Mouse (Mus musculus) heart, embryonic 12.5 days (tissue): Measurements from ENCODE around the gene Gm20388. TPM values are rescaled to one million over a fixed set of nuclear protein-coding genes. Genes with fewer than 3 reads are reported as not detected.

Source experiments
- ATAC-seq: fragments of 200-750 bp; cut with Nextera tagmentation; 2 replicates; pipeline ENCODE4 v1.8.0; 2017; ENCODE audit warnings: moderate TSS enrichment, moderate library complexity; ENCODE audit not compliant: insufficient number of reproducible peaks, low FRiP score
- H3K27ac ChIP-seq: fragments of 300-500 bp; sonication (generic); 2 replicates; pipeline ENCODE4 v1.5.1; 2016; ENCODE audit warnings: mild to moderate bottlenecking, moderate library complexity; ENCODE audit not compliant: poor library complexity, severe bottlenecking
- H3K27me3 ChIP-seq: fragments of 300-500 bp; sonication (generic); replicated peaks from 2 replicates; pipeline ENCODE4 v1.6.1; 2016; ENCODE audit warnings: mild to moderate bottlenecking, moderate library complexity
- H3K36me3 ChIP-seq: fragments of 300-500 bp; sonication (generic); 2 replicates; pipeline ENCODE4 v1.6.1; 2016; ENCODE audit warnings: mild to moderate bottlenecking, moderate library complexity
- H3K4me1 ChIP-seq: fragments of 300-500 bp; sonication (generic); replicated peaks from 2 replicates; pipeline ENCODE4 v1.6.1; 2016; ENCODE audit warnings: mild to moderate bottlenecking
- H3K4me2 ChIP-seq: fragments of 300-500 bp; sonication (generic); 2 replicates; pipeline ENCODE4 v1.6.1; 2016; ENCODE audit warnings: mild to moderate bottlenecking, moderate library complexity
- H3K4me3 ChIP-seq: fragments of 300-500 bp; sonication (generic); 2 replicates; pipeline ENCODE4 v1.5.1; 2016; ENCODE audit warnings: mild to moderate bottlenecking
- H3K9ac ChIP-seq: fragments of 300-500 bp; sonication (generic); 2 replicates; pipeline ENCODE4 v1.6.1; 2016; ENCODE audit warnings: mild to moderate bottlenecking, moderate library complexity
- H3K9me3 ChIP-seq: fragments of 300-500 bp; sonication (generic); replicated peaks from 2 replicates; pipeline ENCODE4 v1.6.1; 2016; ENCODE audit warnings: mild to moderate bottlenecking, moderate library complexity
- WGBS: fragments of 180-500 bp; shearing (Covaris S2); methylation state at CpG from one replicate; pipeline ENCODE4 v1.1.7; 2016; 5-methylcytosine and 5-hydroxymethylcytosine counted together
- polyA plus RNA-seq: library from polyadenylated mRNA; unstranded; fragments of >200 nt; fragmentation: Nextera tagmentation; extraction: Ambion mirVana; gene quantifications from 2 replicates; pipeline ENCODE4 v1.2.1, GENCODE M21; 2016

Gene Gm20388
- polyA plus RNA-seq, 1 experiment from 2014 or later: not detected

DNA sequence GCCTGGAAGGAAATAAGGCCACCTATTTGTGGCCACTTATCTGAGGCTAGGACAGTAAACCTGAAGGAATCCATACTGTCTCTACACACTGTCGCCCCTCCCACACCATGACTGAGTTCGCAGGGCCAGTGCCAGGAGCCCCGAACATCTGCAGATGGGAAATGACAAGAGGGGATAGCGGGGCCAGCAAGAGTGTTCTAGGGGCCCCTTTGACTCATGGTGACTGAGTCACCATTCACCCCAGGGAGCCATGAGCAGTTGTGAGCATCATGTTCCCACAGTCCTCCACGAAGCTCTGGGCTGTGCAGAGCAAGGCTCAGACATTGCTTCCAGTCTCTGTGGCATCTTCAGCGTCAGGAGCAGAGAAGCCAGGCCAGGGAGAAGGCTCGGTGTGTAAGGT is 2268.7 kb downstream of the Gm20388 start:
- peaks cover 25% of the 10 kb centered on the region for H3K4me1 ChIP-seq
- no peak overlapping the region for H3K4me2 ChIP-seq
- 71% methylated on average over 7 of the region's 7 CpGs for WGBS
- no peak overlapping the region for H3K27ac ChIP-seq
- no peaks in the 10 kb centered on the region for H3K9me3 ChIP-seq
- H3K36me3 ChIP-seq: no peaks in the 10 kb centered on the region
- H3K9ac ChIP-seq: no peak overlapping the region
- H3K4me3 ChIP-seq: no peak overlapping the region
- ATAC-seq: no peak
- H3K27me3 ChIP-seq: peaks cover 30% of the 10 kb centered on the region; the same call in 1 of the 2 replicates

DNA sequence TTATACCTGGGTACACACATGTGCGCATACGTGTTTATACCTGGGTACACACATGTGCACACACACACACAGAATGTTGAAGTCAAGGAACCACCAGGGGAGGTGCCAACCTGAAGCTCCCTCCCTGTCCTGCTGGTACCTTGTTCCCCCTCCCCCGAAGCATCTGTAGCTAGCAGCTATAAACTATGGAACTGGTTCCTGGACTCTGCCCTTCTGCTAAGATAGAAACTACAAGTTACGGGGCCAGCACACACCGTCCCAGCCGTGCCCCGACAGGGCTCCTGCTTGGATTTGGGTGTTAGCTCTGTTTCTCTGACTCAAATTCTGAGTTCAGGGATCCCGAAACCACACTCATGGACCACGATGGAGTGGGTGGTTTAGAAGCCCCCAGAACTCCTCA is 2269.5 kb downstream of the Gm20388 start:
- Histone ChIP-seq H3K4me1 (peaks cover 25% of the 10 kb centered on the region), H3K9me3 (no peaks in the 10 kb centered on the region), H3K9ac (no peak overlapping the region), H3K4me2 (no peak overlapping the region), H3K36me3 (no peaks in the 10 kb centered on the region), H3K27me3 (peaks cover 30% of the 10 kb centered on the region; the same call in 1 of the 2 replicates), H3K27ac (no peak overlapping the region), H3K4me3 (no peak overlapping the region)
- ATAC-seq: no peak
- 91% methylated on average over 9 of the region's 9 CpGs for WGBS

DNA sequence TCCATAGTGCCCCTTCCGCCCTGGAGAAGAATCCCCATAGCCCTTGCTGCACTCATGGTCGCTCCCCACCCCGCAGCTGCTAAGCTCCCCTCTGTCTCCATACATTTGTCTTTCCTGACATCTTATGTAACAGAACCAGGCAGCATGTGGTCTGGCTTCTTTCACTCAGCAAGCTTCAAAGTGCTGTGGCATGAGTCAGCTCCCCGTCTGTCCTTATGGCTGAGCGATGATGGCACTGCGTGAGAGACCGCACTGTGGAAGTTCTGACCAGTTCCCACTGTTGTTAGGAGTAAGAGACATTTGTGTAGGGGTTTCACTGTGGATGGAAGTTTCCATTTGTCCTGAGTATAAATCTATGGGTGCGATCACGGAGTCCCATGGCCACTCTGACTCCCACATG is 2270.8 kb downstream of the Gm20388 start:
- Histone ChIP-seq H3K4me2 (peak overlapping the region; percentile 15), H3K27ac (peak overlapping the region; percentile 25; the same call in 1 of the 2 replicates), H3K4me3 (no peak overlapping the region), H3K36me3 (no peaks in the 10 kb centered on the region), H3K9me3 (no peaks in the 10 kb centered on the region), H3K4me1 (peaks cover 25% of the 10 kb centered on the region), H3K27me3 (peaks cover 22% of the 10 kb centered on the region; the same call in 1 of the 2 replicates), H3K9ac (no peak overlapping the region)
- ATAC-seq: peak; percentile 36; the same call in 1 of the 2 replicates
- WGBS: 23% methylated on average over 9 of the region's 9 CpGs

DNA sequence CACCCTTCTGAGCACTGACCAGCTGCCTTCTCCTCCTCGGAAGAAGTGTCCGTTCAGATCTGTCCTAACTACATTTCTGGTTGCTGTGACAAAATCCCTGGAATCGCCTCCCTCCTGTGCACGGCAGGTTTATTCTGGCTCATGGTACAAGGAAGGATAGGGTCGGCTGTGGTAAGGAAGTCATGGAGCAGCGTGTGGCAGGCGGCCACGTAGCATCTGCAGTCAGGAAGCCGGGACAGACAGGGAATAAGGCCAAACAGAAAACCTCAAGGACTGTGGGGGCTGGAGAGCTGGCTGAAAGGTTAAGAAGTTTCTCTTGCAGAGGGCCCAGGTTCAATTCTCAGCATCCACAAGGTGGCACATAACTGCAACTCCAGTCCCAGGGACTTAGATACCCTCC is 2271.3 kb downstream of the Gm20388 start:
- H3K9me3 ChIP-seq: no peaks in the 10 kb centered on the region
- peaks cover 21% of the 10 kb centered on the region; the same call in 1 of the 2 replicates for H3K27me3 ChIP-seq
- no peak overlapping the region for H3K9ac ChIP-seq
- ATAC-seq: no peak
- H3K4me3 ChIP-seq: no peak overlapping the region
- WGBS: 46% methylated on average over 9 of the region's 9 CpGs
- H3K36me3 ChIP-seq: no peaks in the 10 kb centered on the region
- peak overlapping the region; percentile 25; the same call in 1 of the 2 replicates for H3K27ac ChIP-seq
- H3K4me1 ChIP-seq: peaks cover 30% of the 10 kb centered on the region
- peak overlapping the region; percentile 15 for H3K4me2 ChIP-seq

DNA sequence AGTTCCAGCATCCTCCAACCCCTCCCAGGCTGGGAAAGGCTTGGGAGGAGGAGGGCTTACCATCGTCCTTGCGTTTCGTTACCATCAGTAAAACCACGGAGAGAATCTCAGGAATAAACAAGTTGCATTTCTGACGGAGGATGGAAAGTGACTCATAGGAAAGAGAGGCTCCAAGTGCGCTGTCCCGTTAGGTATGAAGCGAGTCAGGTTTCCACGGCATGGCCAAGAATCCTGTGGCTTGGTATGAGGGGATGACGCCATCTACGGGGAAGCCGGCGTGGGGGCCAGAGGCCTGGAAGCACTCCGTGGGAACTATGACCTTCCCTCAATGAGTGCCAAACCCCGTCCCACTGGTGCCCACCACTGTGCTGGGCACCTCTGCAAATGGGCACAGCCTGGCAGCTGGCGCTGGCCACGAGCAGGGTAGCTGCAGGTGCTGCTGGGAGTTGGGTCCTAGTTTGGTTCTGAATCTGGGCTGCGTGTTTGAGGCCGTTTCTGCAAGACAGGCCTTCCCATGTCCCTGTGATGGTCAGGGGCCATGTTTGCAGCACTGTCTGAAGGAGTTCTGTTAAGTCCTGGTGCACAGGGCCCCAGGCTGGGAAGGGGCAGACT is 2275.8 kb downstream of the Gm20388 start:
- Histone ChIP-seq H3K4me2 (no peak overlapping the region), H3K9me3 (no peaks in the 10 kb centered on the region; the same call in 1 of the 2 replicates), H3K4me1 (peaks cover 37% of the 10 kb centered on the region), H3K36me3 (no peaks in the 10 kb centered on the region), H3K27ac (no peak overlapping the region), H3K9ac (no peak overlapping the region), H3K27me3 (no peaks in the 10 kb centered on the region), H3K4me3 (no peak overlapping the region)
- WGBS: 84% methylated on average over 19 of the region's 19 CpGs
- no peak for ATAC-seq

DNA sequence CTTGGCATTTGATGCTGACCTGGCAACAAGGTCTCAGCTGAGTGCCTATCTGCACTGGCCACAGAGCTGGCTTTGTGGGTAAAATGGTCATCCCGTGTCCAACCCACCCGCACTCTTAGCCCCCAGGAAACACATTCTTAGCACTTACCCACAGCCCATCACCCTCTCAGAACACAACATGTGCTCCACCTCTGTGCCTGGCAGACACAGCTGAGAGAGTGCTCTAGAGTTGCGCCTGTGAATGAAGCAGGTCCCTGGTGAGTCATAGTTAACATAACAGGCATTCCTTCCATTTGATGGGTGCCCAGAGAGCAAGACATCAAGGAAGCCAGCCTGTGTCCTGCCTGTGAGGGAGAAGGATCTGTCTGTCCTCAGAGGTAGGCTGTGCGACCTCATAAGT is 2276.6 kb downstream of the Gm20388 start:
- Histone ChIP-seq H3K4me2 (no peak overlapping the region), H3K36me3 (no peaks in the 10 kb centered on the region), H3K4me1 (peaks cover 30% of the 10 kb centered on the region), H3K4me3 (no peak overlapping the region), H3K9me3 (no peaks in the 10 kb centered on the region; the same call in 1 of the 2 replicates), H3K9ac (no peak overlapping the region), H3K27me3 (no peaks in the 10 kb centered on the region), H3K27ac (no peak overlapping the region)
- 40% methylated on average over 4 of the region's 4 CpGs for WGBS
- ATAC-seq: no peak

DNA sequence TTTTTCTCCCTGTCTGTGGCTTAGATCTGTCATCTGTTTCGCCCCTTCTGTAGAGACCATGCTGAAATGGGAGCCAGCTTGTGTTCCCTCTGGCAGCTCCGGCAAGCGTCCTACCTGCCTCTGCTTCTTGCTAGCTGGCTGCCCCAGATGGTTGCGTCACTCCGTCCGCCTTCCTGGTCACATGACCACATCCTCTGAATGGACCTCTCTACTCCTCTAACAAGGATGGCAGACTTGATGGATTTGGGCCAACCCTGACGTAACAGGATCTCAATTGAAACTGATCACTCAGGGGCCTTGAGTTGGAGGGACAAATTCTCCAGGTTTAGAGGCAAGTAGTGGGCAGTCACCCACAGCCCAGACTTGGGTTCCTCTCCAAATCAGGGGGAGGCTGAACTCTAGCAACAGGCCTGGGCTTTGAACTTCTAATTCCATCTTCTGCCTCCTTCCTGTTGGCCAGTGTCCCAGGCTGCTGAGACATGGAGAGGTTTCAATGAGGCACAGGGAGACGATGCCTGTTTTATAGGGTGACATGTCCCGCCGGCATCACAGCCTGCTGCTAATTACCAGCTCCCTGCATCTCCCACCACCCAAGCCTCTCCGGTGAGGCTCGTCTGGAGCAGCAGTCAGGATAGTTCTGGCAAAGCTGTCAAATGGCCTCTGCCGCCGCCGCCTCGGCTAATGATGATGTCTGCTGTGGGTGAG is 2279.9 kb downstream of the Gm20388 start:
- Histone ChIP-seq H3K4me1 (peaks cover 42% of the 10 kb centered on the region), H3K27me3 (0 out of 2 replicates have a peak, but pooled peaks cover 4% of the 10 kb centered on the region), H3K27ac (no peak overlapping the region), H3K9ac (no peak overlapping the region), H3K9me3 (no peaks in the 10 kb centered on the region; the same call in 1 of the 2 replicates), H3K36me3 (no peaks in the 10 kb centered on the region), H3K4me2 (no peak overlapping the region), H3K4me3 (no peak overlapping the region)
- ATAC-seq: no peak
- WGBS: 48% methylated on average over 16 of the region's 16 CpGs

DNA sequence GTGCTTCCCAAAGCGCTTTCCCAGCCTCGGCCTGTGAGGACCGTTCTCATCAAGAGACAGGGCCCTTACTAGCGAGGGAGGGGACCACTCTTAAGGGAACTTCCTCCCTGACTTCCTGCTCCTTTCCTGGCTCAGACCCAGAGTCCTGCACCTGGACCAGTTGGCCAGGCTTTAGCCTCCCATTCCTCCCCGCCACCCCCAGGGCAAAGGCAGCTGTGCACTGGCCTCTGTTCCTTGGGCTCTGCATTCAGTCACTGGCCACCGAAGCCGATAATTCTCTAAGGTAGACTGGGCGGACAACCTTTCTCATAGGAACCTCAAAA is 2280.4 kb downstream of the Gm20388 start:
- Histone ChIP-seq H3K4me3 (no peak overlapping the region), H3K27me3 (0 out of 2 replicates have a peak, but pooled peaks cover 4% of the 10 kb centered on the region), H3K9ac (no peak overlapping the region), H3K36me3 (no peaks in the 10 kb centered on the region), H3K9me3 (no peaks in the 10 kb centered on the region; the same call in 1 of the 2 replicates), H3K4me1 (peaks cover 42% of the 10 kb centered on the region), H3K4me2 (no peak overlapping the region), H3K27ac (no peak overlapping the region)
- WGBS: 71% methylated on average over 8 of the region's 8 CpGs
- no peak for ATAC-seq

DNA sequence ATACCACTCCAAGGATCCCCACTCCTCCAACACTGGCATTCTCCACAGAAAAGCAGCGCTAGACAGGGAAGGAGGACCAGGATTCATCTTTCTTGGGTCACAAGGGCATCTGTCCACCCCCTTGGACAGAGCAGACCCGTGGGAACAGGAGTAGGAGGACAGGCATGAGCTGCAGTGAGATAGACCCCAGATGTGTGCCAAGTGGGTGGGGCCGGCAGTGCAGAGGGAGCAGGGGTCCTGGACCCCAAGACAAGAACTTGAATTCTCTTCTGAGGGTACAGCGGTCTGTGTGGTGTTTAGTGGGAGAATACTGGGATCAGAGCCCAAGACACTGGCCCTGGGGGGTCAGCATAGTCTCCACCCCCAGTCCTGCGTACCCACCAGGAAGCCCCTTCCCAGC is 2282.1 kb downstream of the Gm20388 start:
- peaks cover 29% of the 10 kb centered on the region for H3K4me1 ChIP-seq
- WGBS: 65% methylated on average over 5 of the region's 5 CpGs
- no peak overlapping the region for H3K9ac ChIP-seq
- no peak overlapping the region for H3K27ac ChIP-seq
- H3K36me3 ChIP-seq: no peaks in the 10 kb centered on the region
- ATAC-seq: no peak
- no peak overlapping the region for H3K4me3 ChIP-seq
- no peaks in the 10 kb centered on the region; the same call in 1 of the 2 replicates for H3K9me3 ChIP-seq
- H3K27me3 ChIP-seq: 0 out of 2 replicates have a peak, but pooled peaks cover 4% of the 10 kb centered on the region
- no peak overlapping the region for H3K4me2 ChIP-seq

DNA sequence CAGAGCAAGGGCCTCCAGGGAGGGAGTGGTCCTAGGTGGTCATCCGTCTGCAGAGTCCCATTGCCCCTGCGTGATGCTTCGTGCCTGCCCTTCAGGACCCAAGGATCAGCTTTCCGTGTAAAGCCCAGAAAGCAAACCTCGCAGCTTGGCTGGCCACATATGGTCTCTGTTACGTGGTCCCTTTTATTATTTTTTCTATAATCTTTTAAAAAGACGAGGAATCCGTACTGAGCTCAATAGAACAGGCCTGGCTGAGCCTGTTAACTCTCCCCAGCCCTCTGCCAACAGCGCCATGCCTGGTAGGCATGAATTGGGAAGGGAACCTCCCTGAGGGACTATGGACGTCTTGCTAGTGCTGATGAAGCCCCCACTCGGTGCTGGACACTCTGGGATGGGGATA is 2282.9 kb downstream of the Gm20388 start:
- no peaks in the 10 kb centered on the region for H3K36me3 ChIP-seq
- no peak overlapping the region for H3K4me2 ChIP-seq
- no peaks in the 10 kb centered on the region for H3K9me3 ChIP-seq
- H3K9ac ChIP-seq: no peak overlapping the region
- 0 out of 2 replicates have a peak, but pooled peaks cover 4% of the 10 kb centered on the region for H3K27me3 ChIP-seq
- no peak for ATAC-seq
- no peak overlapping the region for H3K4me3 ChIP-seq
- no peak overlapping the region for H3K27ac ChIP-seq
- 73% methylated on average over 11 of the region's 11 CpGs for WGBS
- H3K4me1 ChIP-seq: peaks cover 29% of the 10 kb centered on the region

DNA sequence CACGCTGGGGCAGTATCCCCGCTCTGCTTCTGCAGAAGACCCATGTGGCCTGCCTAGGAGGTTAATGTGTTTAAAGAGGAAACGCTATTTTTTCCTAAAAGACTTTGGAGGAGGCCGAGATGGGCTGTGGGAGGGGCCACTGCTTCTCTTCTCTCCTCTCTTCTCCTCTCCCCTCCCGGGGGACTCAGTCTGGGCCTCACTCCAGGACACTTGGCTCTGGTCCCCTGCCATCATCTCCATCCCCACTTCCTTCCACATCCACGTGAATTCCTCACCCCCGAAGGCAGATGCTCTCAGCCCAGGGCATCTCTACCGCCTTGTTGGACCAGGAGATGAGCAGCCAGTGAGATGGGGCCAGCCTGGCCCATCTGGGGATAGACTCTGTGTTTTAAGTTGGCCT is 2283.8 kb downstream of the Gm20388 start:
- Histone ChIP-seq H3K4me3 (no peak overlapping the region), H3K9ac (no peak overlapping the region), H3K27me3 (0 out of 2 replicates have a peak, but pooled peaks cover 4% of the 10 kb centered on the region), H3K36me3 (no peaks in the 10 kb centered on the region), H3K9me3 (no peaks in the 10 kb centered on the region), H3K4me1 (peaks cover 29% of the 10 kb centered on the region), H3K27ac (no peak overlapping the region), H3K4me2 (no peak overlapping the region)
- WGBS: 69% methylated on average over 8 of the region's 8 CpGs
- ATAC-seq: no peak
